Mouse (Mus musculus): ENCODE data around the gene Bri3. TPM values are rescaled to one million over a fixed set of nuclear protein-coding genes. Genes with fewer than 3 reads are reported as not detected.

The Bri3 gene
- polyA plus RNA-seq (2015; fragmentation: Nextera tagmentation; extraction: Ambion mirVana) = 25.1 and 25.4 TPM in 2 replicates

DNA sequence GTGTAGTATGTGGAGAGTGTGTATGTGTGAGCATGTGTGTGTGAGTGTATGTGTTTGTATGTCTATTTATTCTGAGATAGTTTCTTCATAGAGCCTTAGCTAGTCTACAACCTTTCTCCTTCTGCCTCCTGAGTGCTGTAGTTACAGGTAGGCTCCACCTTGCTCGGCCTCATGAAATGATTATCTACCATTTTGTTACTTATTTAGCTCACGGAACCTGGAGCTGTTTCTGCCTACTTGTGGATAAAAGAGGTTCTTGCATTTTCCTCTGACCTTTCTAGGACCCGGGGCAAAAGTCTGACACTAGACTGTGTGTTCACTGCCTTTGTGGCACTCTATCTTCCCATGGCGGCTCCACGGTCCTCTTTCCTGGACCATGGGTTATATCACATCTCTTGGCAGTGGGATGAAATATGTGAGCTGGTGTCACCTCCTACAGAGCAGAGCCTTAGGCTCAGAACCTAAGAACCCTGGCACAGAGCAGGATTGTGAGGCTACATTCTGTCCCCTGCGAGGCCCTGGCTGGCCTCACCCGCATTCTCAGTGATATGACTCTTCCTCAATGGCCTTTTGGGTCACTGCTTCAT is at the start of gene Bri3:
TSS of gene Bri3 (plus strand) at position 537 of the 587 bp plus-strand sequence.
- DNase-seq (no peak), ATAC-seq (ENCODE audit: low read depth) (no peak)
- Histone ChIP-seq H3K27me3 (no peaks in the 10 kb centered on the region), H3K9ac (no peak within 1 kb of the TSS), H3K27ac (no peak within 1 kb of the TSS), H3K4me2 (no peak within 1 kb of the TSS), H3K4me3 (replicated peaks) (no peak within 1 kb of the TSS), H3K4me1 (replicated peaks) (peaks cover 11% of the 10 kb centered on the region), H3K36me3 (no peaks in the 10 kb centered on the region), H3K9me3 (replicated peaks) (no peaks in the 10 kb centered on the region)
- 72% methylated on average over 7 of the region's 7 CpGs for WGBS (ENCODE audit: insufficient replicate concordance)

DNA sequence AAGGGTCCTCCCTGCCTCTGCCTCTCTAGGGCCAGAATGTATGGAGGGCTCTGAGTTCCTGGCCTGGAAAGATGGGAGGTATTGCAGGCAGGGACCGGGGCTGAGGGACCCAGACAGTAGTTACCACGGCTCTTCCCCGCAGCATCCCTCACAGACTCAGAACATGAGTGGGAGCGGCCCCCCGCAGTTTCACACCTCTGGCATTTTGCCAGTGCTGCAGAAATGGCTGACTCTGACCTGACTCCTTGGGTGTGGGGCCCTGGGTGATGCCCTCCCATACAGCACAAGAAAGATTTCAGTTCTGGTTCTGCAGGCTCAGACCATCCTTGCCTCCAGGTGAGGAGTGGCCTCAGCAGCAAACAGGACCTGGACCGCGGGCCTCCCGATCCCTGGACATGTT is 48.7 kb upstream of the Bri3 start:
- 84% methylated on average over 8 of the region's 8 CpGs for WGBS (ENCODE audit: insufficient replicate concordance)
- H3K9me3 ChIP-seq (replicated peaks) = no peaks in the 10 kb centered on the region
- ATAC-seq (ENCODE audit: low read depth) = no peak

DNA sequence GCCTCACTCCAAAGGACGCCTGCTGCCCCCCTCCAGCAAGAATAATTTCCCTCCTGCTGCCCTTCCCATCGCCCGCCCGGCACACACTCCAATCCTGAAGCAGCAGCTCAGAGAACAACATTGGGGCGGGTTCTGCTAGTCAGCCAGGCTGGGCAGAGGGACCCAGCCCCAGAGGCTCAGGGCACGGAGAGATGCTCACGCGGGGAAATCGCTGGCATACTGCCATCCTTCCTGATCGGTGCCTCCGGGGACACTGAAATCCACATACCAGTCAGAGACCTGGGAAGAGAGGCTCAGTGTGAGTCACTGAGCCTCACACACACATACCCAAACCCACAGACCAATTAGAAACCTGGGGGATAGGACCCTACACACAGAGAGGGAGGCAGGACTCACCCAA is 43.6 kb upstream of the Bri3 start:
- ATAC-seq (ENCODE audit: low read depth) (no peak), DNase-seq (no peak)
- Histone ChIP-seq H3K27me3 (no peaks in the 10 kb centered on the region), H3K4me2 (no peak overlapping the region), H3K9me3 (replicated peaks) (0 out of 2 replicates have a peak, but pooled peaks cover 5% of the 10 kb centered on the region), H3K9ac (no peak overlapping the region), H3K27ac (no peak overlapping the region), H3K4me1 (replicated peaks) (peaks cover 12% of the 10 kb centered on the region; the same call in 1 of the 2 replicates), H3K4me3 (replicated peaks) (no peak overlapping the region), H3K36me3 (peaks cover 25% of the 10 kb centered on the region)
- WGBS (ENCODE audit: insufficient replicate concordance) = 82% methylated on average over 11 of the region's 11 CpGs

More for the DNA sequence above, 48.7 kb upstream of the Bri3 start:
- Histone ChIP-seq H3K4me1 (replicated peaks) (peaks cover 18% of the 10 kb centered on the region), H3K27me3 (no peaks in the 10 kb centered on the region), H3K4me2 (no peak overlapping the region), H3K36me3 (no peaks in the 10 kb centered on the region), H3K4me3 (replicated peaks) (no peak overlapping the region), H3K27ac (no peak overlapping the region), H3K9ac (no peak overlapping the region)
- no peak for DNase-seq

DNA sequence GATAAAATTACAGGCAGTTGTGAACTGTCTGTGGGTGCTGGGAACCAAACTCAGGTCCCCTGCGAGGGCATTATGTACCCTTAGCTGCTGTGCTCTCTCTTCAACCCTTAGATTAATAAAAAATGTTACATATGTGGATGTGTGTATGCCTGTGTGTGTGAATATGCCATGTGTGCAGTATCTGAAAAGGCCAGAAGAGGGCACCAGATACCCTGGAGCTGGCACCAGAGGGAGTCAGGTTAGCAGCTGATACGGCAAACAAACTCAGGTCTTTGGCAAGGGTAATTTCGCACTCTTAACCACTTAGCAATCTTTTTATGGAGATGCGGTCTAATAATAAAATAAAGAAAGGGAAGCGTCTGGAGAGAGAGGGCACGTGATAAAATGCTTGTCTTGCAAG is 41.8 kb upstream of the Bri3 start:
- 88% methylated on average over 6 of the region's 6 CpGs for WGBS (ENCODE audit: insufficient replicate concordance)
- no peak overlapping the region for H3K27ac ChIP-seq
- DNase-seq (no peak), ATAC-seq (ENCODE audit: low read depth) (no peak)
- no peak overlapping the region for H3K4me3 ChIP-seq (replicated peaks)
- H3K9ac ChIP-seq = no peak overlapping the region
- 0 out of 2 replicates have a peak, but pooled peaks cover 5% of the 10 kb centered on the region for H3K9me3 ChIP-seq (replicated peaks)
- no peak overlapping the region for H3K4me2 ChIP-seq
- no peaks in the 10 kb centered on the region for H3K27me3 ChIP-seq
- peaks cover 12% of the 10 kb centered on the region; the same call in 1 of the 2 replicates for H3K4me1 ChIP-seq (replicated peaks)
- peaks cover 30% of the 10 kb centered on the region for H3K36me3 ChIP-seq

DNA sequence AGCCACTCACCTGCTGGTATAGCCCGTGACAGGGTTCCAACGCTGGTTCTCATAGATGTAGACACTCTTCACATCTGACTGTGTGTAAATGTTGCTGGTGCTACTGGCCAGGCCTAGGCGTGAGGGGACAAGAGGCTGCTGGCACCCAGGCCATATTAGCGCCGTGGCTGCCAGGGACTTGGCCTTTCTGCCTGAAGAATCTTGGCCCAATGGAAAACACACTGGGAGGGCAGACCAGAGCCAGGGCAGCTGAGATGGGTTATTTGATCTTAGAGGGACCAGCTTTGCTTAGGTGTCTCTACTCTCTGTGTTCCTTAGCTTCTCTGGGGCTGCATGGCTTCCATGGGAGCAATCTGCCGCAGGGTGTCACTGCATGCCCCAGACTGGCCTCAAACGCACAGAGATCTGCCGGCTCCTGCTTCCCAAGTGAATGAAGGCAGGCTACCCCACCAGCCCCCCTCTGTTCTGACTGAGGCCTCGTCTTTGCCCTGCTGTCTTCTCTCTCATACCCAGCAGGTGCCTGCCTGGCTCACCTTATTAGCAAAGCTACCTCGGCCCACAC is 40.8 kb upstream of the Bri3 start:
- H3K27me3 ChIP-seq = no peaks in the 10 kb centered on the region
- peaks cover 31% of the 10 kb centered on the region for H3K36me3 ChIP-seq
- H3K4me1 ChIP-seq (replicated peaks) = peaks cover 12% of the 10 kb centered on the region; the same call in 1 of the 2 replicates
- 0 out of 2 replicates have a peak, but pooled peaks cover 5% of the 10 kb centered on the region for H3K9me3 ChIP-seq (replicated peaks)
- WGBS (ENCODE audit: insufficient replicate concordance) = 77% methylated on average over 10 of the region's 10 CpGs
- H3K9ac ChIP-seq = no peak overlapping the region
- H3K27ac ChIP-seq = no peak overlapping the region
- no peak overlapping the region for H3K4me3 ChIP-seq (replicated peaks)
- no peak for ATAC-seq (ENCODE audit: low read depth)
- no peak for DNase-seq
- no peak overlapping the region for H3K4me2 ChIP-seq

DNA sequence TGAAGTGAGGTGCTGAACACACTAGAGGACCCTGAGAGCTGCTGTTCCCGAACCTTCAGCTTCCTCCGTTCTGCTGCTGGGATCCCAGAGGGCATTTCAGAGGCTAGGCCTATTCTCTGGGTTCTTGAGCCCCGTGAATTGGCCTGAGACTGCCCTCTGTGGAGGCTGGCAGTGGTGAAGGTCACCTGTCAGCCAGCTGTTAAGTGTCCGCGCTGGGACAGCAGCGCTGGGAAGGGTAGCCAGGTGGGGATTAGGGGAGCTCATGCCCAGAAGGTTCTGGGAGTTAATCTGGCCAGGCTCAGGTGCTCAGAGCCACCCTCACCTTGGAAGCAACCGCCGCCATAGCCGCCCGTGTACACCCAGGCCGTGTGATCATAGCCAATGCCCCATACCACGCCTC is 39.9 kb upstream of the Bri3 start:
- H3K27me3 ChIP-seq = no peaks in the 10 kb centered on the region
- no peak for DNase-seq
- H3K9me3 ChIP-seq (replicated peaks) = 0 out of 2 replicates have a peak, but pooled peaks cover 5% of the 10 kb centered on the region
- H3K27ac ChIP-seq = no peak overlapping the region
- H3K4me3 ChIP-seq (replicated peaks) = no peak overlapping the region
- H3K9ac ChIP-seq = no peak overlapping the region
- H3K4me1 ChIP-seq (replicated peaks) = peaks cover 7% of the 10 kb centered on the region; the same call in 1 of the 2 replicates
- no peak for ATAC-seq (ENCODE audit: low read depth)
- 81% methylated on average over 12 of the region's 12 CpGs for WGBS (ENCODE audit: insufficient replicate concordance)
- H3K36me3 ChIP-seq = peaks cover 34% of the 10 kb centered on the region
- H3K4me2 ChIP-seq = no peak overlapping the region

DNA sequence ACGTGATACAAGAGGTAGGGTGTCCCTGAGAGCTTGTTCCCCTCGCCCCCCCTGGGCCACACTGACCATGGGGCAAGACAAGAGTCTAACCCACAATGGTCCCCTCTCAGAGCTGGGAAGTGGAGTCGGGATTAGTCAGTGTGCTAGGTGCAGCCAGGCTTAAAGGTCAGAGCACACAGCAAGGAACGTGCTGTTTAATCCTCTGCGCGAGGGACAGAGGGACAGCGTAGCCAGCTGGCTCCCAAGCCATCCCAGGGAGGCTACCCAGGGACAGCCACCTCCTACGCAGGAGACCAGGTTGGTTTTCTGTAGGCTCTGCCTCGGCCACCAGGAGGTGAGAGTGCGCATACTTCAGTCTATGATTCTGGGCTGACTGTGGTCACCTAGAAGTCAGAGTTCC is 39.3 kb upstream of the Bri3 start:
- Histone ChIP-seq H3K4me1 (replicated peaks) (peaks cover 2% of the 10 kb centered on the region; the same call in 1 of the 2 replicates), H3K4me3 (replicated peaks) (no peak overlapping the region), H3K27me3 (no peaks in the 10 kb centered on the region), H3K27ac (no peak overlapping the region), H3K4me2 (no peak overlapping the region), H3K9ac (no peak overlapping the region), H3K36me3 (peaks cover 40% of the 10 kb centered on the region), H3K9me3 (replicated peaks) (0 out of 2 replicates have a peak, but pooled peaks cover 5% of the 10 kb centered on the region)
- DNase-seq (no peak), ATAC-seq (ENCODE audit: low read depth) (no peak)
- 66% methylated on average over 10 of the region's 10 CpGs for WGBS (ENCODE audit: insufficient replicate concordance)

DNA sequence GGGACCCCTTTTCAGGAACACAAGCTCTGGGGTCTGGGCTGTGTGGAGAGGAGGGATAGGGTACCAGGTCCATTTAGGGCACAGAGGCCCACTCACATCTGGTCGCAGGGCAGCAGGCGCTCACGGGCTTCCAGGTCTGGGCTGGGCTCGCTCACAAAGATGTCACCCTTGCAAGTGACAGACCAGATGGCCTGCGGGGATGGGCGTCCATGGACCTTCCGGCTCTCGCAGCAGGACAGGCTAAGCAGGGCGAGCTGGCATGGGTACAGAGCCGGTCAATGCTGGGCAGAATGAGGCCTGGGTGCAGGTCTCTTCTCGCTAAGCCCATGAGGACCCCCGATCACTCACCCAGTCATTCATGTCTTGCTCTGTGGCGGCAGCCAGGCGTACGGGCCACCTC is 38.2 kb upstream of the Bri3 start:
- Histone ChIP-seq H3K27me3 (no peaks in the 10 kb centered on the region), H3K27ac (no peak overlapping the region), H3K9ac (no peak overlapping the region), H3K4me3 (replicated peaks) (no peak overlapping the region), H3K4me2 (no peak overlapping the region), H3K36me3 (peaks cover 45% of the 10 kb centered on the region), H3K4me1 (replicated peaks) (no peaks in the 10 kb centered on the region), H3K9me3 (replicated peaks) (0 out of 2 replicates have a peak, but pooled peaks cover 5% of the 10 kb centered on the region)
- ATAC-seq (ENCODE audit: low read depth) (no peak), DNase-seq (no peak)
- WGBS (ENCODE audit: insufficient replicate concordance) = 82% methylated on average over 15 of the region's 15 CpGs

DNA sequence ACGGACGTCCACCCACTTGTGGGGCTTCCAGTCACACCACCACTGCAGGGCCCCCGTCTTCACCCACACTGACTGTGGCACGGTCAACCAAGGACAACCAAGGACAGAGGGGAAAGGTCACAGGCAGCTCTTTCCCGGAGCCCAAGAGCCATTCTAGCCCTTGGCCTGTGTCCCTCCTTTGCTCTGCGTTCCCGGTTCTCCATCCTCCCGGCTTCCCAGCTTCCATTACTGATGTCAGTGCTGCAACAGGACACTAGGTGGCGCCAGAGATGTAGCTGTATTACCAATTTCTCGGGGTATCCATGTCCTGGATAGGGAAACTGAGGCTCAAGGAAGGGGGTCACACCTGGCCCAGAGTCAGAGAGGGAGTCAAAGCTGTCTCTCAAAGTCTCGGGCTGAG is 36.8 kb upstream of the Bri3 start:
- Histone ChIP-seq H3K4me1 (replicated peaks) (no peaks in the 10 kb centered on the region), H3K4me2 (no peak overlapping the region), H3K27ac (no peak overlapping the region), H3K27me3 (no peaks in the 10 kb centered on the region), H3K36me3 (peaks cover 46% of the 10 kb centered on the region), H3K9ac (no peak overlapping the region), H3K4me3 (replicated peaks) (no peak overlapping the region), H3K9me3 (replicated peaks) (0 out of 2 replicates have a peak, but pooled peaks cover 3% of the 10 kb centered on the region)
- DNase-seq = no peak
- WGBS (ENCODE audit: insufficient replicate concordance) = 48% methylated on average over 11 of the region's 11 CpGs
- ATAC-seq (ENCODE audit: low read depth) = no peak

DNA sequence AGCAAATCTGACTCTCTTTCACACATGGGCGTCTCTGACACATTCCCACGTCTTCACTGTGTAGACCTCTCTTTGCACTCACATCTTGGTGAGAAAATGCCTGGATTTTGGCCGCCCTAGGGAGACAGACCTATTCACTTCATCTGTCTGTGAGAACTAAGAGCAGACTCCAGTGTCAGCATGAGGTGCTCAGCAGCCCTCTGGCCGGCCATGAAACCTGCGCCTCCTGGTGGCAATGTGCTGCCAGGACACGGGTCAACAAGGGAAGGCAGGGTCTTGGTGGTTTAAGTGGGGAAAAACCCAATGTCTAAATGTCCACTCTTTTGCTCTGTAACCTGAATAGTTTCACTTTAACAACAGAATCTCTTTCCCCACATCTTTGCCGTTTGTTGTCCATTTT is 29.8 kb upstream of the Bri3 start:
- no peak for ATAC-seq (ENCODE audit: low read depth)

DNA sequence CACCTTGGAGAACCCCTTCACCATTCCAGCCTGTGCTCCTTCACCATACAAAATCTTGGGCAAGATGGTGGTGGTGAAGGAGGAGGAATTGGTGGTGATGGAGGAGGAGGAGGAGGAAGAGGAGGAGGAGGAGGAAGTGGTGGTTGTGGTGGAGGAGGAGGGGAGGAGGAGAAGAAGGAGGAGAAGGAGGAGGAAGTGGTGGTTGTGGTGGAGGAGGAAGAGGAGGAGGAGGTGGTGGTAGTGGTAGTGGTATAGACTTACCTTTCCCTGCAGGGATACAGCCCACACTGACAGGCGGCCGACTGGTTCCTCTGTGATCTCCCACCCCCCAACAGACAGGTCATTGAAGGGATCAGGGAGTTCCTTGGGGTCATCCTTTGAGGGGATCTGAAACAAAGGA is 28.2 kb upstream of the Bri3 start:
- Histone ChIP-seq H3K4me1 (replicated peaks) (peaks cover 6% of the 10 kb centered on the region), H3K9me3 (replicated peaks) (no peaks in the 10 kb centered on the region), H3K36me3 (peaks cover 6% of the 10 kb centered on the region; the same call in 1 of the 2 replicates), H3K4me3 (replicated peaks) (no peak overlapping the region), H3K27ac (no peak overlapping the region), H3K27me3 (no peaks in the 10 kb centered on the region), H3K4me2 (no peak overlapping the region), H3K9ac (no peak overlapping the region)
- WGBS (ENCODE audit: insufficient replicate concordance) = 20% methylated on average over 2 of the region's 2 CpGs
- DNase-seq (no peak), ATAC-seq (ENCODE audit: low read depth) (no peak; the same call in 1 of the 2 replicates)

More for the DNA sequence above, 29.8 kb upstream of the Bri3 start:
- 29% methylated on average over 7 of the region's 7 CpGs for WGBS (ENCODE audit: insufficient replicate concordance)
- H3K4me3 ChIP-seq (replicated peaks) = no peak overlapping the region
- no peaks in the 10 kb centered on the region; the same call in none of the 2 replicates for H3K4me1 ChIP-seq (replicated peaks)
- no peak overlapping the region for H3K27ac ChIP-seq
- H3K9ac ChIP-seq = no peak overlapping the region
- no peaks in the 10 kb centered on the region for H3K27me3 ChIP-seq
- H3K9me3 ChIP-seq (replicated peaks) = no peaks in the 10 kb centered on the region
- DNase-seq = peak; percentile 26
- no peak overlapping the region for H3K4me2 ChIP-seq
- H3K36me3 ChIP-seq = peaks cover 15% of the 10 kb centered on the region

DNA sequence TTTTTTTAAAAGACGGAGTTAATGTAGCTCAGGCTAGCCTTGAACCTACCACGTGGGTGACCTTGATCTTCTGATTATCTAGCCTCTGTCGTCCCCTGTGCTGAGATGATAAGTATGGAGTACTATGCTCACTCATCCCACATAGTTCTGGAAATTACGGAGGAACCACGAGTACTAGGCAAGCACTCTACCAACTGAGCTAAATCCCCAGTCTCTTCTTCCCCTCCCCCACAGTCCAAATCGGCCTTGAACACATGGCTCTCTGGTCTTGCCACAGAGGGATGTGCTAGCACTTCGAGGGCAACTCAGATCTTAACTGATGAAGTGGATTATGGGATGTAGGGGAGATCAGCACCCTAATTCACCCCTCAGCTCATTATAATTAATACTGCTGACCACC is 26.2 kb upstream of the Bri3 start:
- Histone ChIP-seq H3K27ac (no peak overlapping the region), H3K36me3 (no peaks in the 10 kb centered on the region), H3K9ac (no peak overlapping the region), H3K9me3 (replicated peaks) (no peaks in the 10 kb centered on the region), H3K4me3 (replicated peaks) (no peak overlapping the region), H3K27me3 (no peaks in the 10 kb centered on the region), H3K4me2 (no peak overlapping the region), H3K4me1 (replicated peaks) (peaks cover 20% of the 10 kb centered on the region)
- no peak for DNase-seq
- 50% methylated on average over 7 of the region's 7 CpGs for WGBS (ENCODE audit: insufficient replicate concordance)
- ATAC-seq (ENCODE audit: low read depth) = no peak
